ENCODE assay signal across 8 mouse cellular contexts in the genomic region with DNA sequence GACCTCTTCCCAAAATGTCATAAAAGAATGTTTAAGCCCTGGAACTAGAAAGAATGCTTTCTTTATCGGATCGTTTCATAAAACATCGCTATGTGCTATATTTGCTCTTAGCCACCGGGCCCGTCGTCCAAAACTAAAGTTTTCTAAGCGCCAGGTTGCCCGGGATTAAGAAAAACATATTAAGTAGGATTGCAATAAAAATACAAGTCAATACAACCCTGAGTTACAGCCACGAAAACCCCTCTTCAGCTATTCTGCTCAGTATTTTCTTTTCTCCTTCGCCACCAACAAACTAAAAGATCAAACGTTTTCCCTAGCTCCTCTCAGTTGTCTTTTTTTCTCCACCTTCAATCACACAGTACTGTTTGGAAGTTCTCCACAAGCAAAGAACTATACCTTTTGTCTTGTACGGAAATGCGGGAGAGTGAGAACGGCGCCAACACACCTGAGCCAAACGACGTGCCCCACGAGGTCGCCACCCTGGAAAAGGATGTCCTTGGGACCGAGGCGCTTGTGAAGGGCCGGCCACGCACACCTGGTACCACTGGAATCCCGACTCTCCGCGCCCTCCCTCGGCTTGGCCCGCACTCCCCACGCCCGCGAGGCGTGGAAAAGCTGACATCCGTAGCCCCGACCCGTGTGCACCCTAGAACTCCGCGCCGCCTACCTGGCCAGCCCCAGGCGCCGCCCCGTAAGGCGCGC. TPM values are rescaled to one million over a fixed set of nuclear protein-coding genes. Genes with fewer than 3 reads are reported as not detected.
DNase-seq lines count a peak whose midpoint lies in the region; ATAC-seq lines count a peak whose summit lies in the region.

No protein-coding gene starts in this region.

- no peaks in the 10 kb centered on the region for H3K9me3 ChIP-seq in forebrain, embryonic 15.5 days
- no peaks in the 10 kb centered on the region for H3K9me3 ChIP-seq in kidney, embryonic 14.5 days (ENCODE audit: control insufficient read depth, low read length)

- peak; percentile 10 for DNase-seq in ovary, postnatal 36 days (ENCODE audit: low spot score)
- DNase-seq in ovary, postnatal 10 days (ENCODE audit: low spot score): no peak
- DNase-seq in lung, postnatal 10 days: peak; percentile 25
- no peak for DNase-seq in spleen, postnatal 10 days (ENCODE audit: low spot score in 2 of 2)
- DNase-seq in thymus, adult 18-20 months: no peak

- no peak overlapping the region for H3K27ac ChIP-seq in forebrain, embryonic 15.5 days (replicated peaks)
- peak overlapping the region; percentile 49; the same call in 1 of the 2 replicates for H3K27ac ChIP-seq in kidney, embryonic 14.5 days (ENCODE audit: low read depth, low read length)

- peaks cover 43% of the 10 kb centered on the region for H3K27me3 ChIP-seq in forebrain, embryonic 15.5 days
- peaks cover 34% of the 10 kb centered on the region for H3K27me3 ChIP-seq in kidney, embryonic 14.5 days (ENCODE audit: control insufficient read depth, insufficient read depth, low read length)

- peak overlapping the region; percentile 62 for H3K4me3 ChIP-seq in forebrain, embryonic 15.5 days
- H3K4me3 ChIP-seq in kidney, embryonic 14.5 days (ENCODE audit: low read length): peak overlapping the region; percentile 79

- WGBS in forebrain, embryonic 15.5 days: 2% methylated on average over 41 of the region's 43 CpGs
- WGBS in kidney, embryonic 14.5 days: under 1% methylated on average over 43 of the region's 43 CpGs

- H3K9ac ChIP-seq in forebrain, embryonic 15.5 days (replicated peaks): peak overlapping the region; percentile 32; the same call in 1 of the 2 replicates
- H3K9ac ChIP-seq in kidney, embryonic 14.5 days (ENCODE audit: low read depth, low read length): peak overlapping the region; percentile 68

- H3K36me3 ChIP-seq in forebrain, embryonic 15.5 days: no peaks in the 10 kb centered on the region
- H3K36me3 ChIP-seq in kidney, embryonic 14.5 days (ENCODE audit: control insufficient read depth, insufficient read depth, low read length): no peaks in the 10 kb centered on the region

- H3K4me2 ChIP-seq in forebrain, embryonic 15.5 days (replicated peaks): peak overlapping the region; percentile 98
- H3K4me2 ChIP-seq in kidney, embryonic 14.5 days (replicated peaks; ENCODE audit: low read depth, low read length): peak overlapping the region; percentile 92

- peak; percentile 61; the same call in 1 of the 2 replicates for ATAC-seq in forebrain, embryonic 15.5 days (replicated peaks)
- ATAC-seq in kidney, embryonic 14.5 days (ENCODE audit: low FRiP score, low TSS enrichment): peak; percentile 46; the same call in 1 of the 2 replicates
- ATAC-seq in megakaryocyte-erythroid progenitor cell, adult 5-6 weeks (replicated peaks; ENCODE audit: low FRiP score, low TSS enrichment, poor library complexity, severe bottlenecking): no peak

- H3K4me1 ChIP-seq in forebrain, embryonic 15.5 days: peaks cover 27% of the 10 kb centered on the region
- 0 out of 2 replicates have a peak, but pooled peaks cover 4% of the 10 kb centered on the region for H3K4me1 ChIP-seq in kidney, embryonic 14.5 days (ENCODE audit: control insufficient read depth, insufficient read depth, low read length)

RNA-seq across cellular contexts. Expression of a gene that starts 34.0 kb away (rescaled TPM):
- 47.2 and 51.9 TPM in 2 replicates for polyA plus RNA-seq in forebrain, embryonic 15.5 days (2015; fragmentation: Nextera tagmentation; extraction: Ambion mirVana)
- polyA plus RNA-seq in kidney, embryonic 14.5 days (2014; fragmentation: Nextera tagmentation; extraction: Ambion mirVana): 12.2 and 16.4 TPM in 2 replicates
- total RNA-seq in megakaryocyte-erythroid progenitor cell, adult 5-6 weeks (2014; fragmentation: Nextera tagmentation): not detected in 2 replicates
- total RNA-seq in megakaryocyte-erythroid progenitor cell, adult 5-6 weeks (2017): not detected in 2 replicates

Comparison
In these comparisons a context has a peak if more than half of its experiments do, and no peak if none do; other contexts are left out.
1. DNase-seq: peak in ovary, postnatal 36 days (single experiment) and lung, postnatal 10 days (single experiment); none in ovary, postnatal 10 days (single experiment), spleen, postnatal 10 days (0 of 2) and thymus, adult 18-20 months (0 of 2).